Mouse (Mus musculus): ENCODE data around the gene Calm1. TPM values are rescaled to one million over a fixed set of nuclear protein-coding genes. Genes with fewer than 3 reads are reported as not detected.
"Not testable (repeated sequence)": the region's sequence is repeated elsewhere in the genome, so short reads cannot be mapped to it uniquely, and the experiment has no call there.

Gene Calm1
- polyA plus RNA-seq, 1 experiment from 2014 or later = 1,668 TPM

- Histone ChIP-seq H3K36me3 (ENCODE audit: control insufficient read depth, insufficient read depth, low read length) (no peaks in the 10 kb centered on the region), H3K4me1 (ENCODE audit: control insufficient read depth, insufficient read depth, low read length) (0 out of 2 replicates have a peak, but pooled peaks cover 3% of the 10 kb centered on the region), H3K4me3 (ENCODE audit: low read depth, low read length) (0 out of 2 replicates have a peak overlapping the region, but pooled peaks have one; percentile 6), H3K4me2 (replicated peaks; ENCODE audit: low read depth, low read length) (peak overlapping the region; percentile 41), H3K9ac (replicated peaks; ENCODE audit: low read depth, low read length) (peak overlapping the region; percentile 33; the same call in 1 of the 2 replicates), H3K27ac (ENCODE audit: low read length) (no peak overlapping the region; the same call in 1 of the 2 replicates), H3K27me3 (ENCODE audit: control insufficient read depth, insufficient read depth, low read length) (no peaks in the 10 kb centered on the region), H3K9me3 (ENCODE audit: control insufficient read depth, low read depth, low read length) (no peaks in the 10 kb centered on the region)
- ATAC-seq (ENCODE audit: insufficient number of reproducible peaks, insufficient read depth, low FRiP score, low read depth) = peak; percentile 68
- WGBS = 14% methylated on average over 28 of the region's 28 CpGs
Observed at GRCm38 (mm10) chr12:100167931-100168871, 31.0 kb upstream of the Calm1 start.

- no peaks in the 10 kb centered on the region for H3K27me3 ChIP-seq (ENCODE audit: control insufficient read depth, insufficient read depth, low read length)
- no peak overlapping the region for H3K27ac ChIP-seq (ENCODE audit: low read length)
- no peak overlapping the region for H3K9ac ChIP-seq (replicated peaks; ENCODE audit: low read depth, low read length)
- no peaks in the 10 kb centered on the region for H3K9me3 ChIP-seq (ENCODE audit: control insufficient read depth, low read depth, low read length)
- no peak overlapping the region for H3K4me2 ChIP-seq (replicated peaks; ENCODE audit: low read depth, low read length)
- 0 out of 2 replicates have a peak, but pooled peaks cover 3% of the 10 kb centered on the region for H3K4me1 ChIP-seq (ENCODE audit: control insufficient read depth, insufficient read depth, low read length)
- no peak for ATAC-seq (ENCODE audit: insufficient number of reproducible peaks, insufficient read depth, low FRiP score, low read depth)
- WGBS = 53% methylated on average over 7 of the region's 7 CpGs
- H3K36me3 ChIP-seq (ENCODE audit: control insufficient read depth, insufficient read depth, low read length) = no peaks in the 10 kb centered on the region
- H3K4me3 ChIP-seq (ENCODE audit: low read depth, low read length) = no peak overlapping the region
Observed at GRCm38 (mm10) chr12:100172481-100172880, 26.8 kb upstream of the Calm1 start.

DNA sequence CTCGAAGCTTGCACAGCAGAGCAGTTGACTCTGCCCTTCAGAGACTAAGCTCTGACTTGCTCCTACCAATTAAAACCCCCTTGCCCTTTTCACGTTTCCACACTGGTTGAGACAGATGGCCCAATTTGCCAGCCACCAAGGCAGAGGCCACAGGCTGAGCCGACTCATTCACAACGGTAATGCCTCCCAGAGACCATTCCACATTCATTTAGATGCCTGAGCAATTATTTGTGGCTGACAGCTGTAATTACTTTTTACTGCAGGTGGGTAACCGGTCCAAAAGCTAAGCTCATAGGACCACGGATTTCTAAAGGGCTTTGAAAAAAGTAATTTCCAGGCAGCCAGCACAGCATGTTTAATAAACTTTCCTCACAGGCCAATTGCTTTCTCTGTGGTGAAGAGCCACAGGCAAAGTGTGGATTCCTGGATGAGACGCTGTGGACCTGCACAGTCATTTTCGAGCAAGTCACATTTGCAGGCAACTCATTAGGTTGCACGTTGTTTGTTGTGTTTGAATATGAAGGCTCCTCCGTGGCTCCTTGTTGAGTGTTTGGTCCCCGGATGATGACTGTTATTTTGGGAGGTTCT lies 22.7 kb upstream of the Calm1 start:
- Histone ChIP-seq H3K27me3 (ENCODE audit: control insufficient read depth, insufficient read depth, low read length) (no peaks in the 10 kb centered on the region), H3K4me3 (ENCODE audit: low read depth, low read length) (no peak overlapping the region), H3K36me3 (ENCODE audit: control insufficient read depth, insufficient read depth, low read length) (no peaks in the 10 kb centered on the region), H3K4me2 (replicated peaks; ENCODE audit: low read depth, low read length) (no peak overlapping the region), H3K4me1 (ENCODE audit: control insufficient read depth, insufficient read depth, low read length) (no peaks in the 10 kb centered on the region), H3K27ac (ENCODE audit: low read length) (no peak overlapping the region), H3K9ac (replicated peaks; ENCODE audit: low read depth, low read length) (no peak overlapping the region), H3K9me3 (ENCODE audit: control insufficient read depth, low read depth, low read length) (no peaks in the 10 kb centered on the region)
- ATAC-seq (ENCODE audit: insufficient number of reproducible peaks, insufficient read depth, low FRiP score, low read depth) = no peak
- WGBS = 58% methylated on average over 11 of the region's 11 CpGs

GRCm38 (mm10) chr12:100178898-100179440 lies 20.3 kb upstream of the Calm1 start:
- Histone ChIP-seq H3K4me3 (ENCODE audit: low read depth, low read length) (no peak overlapping the region), H3K4me2 (replicated peaks; ENCODE audit: low read depth, low read length) (no peak overlapping the region), H3K9me3 (ENCODE audit: control insufficient read depth, low read depth, low read length) (no peaks in the 10 kb centered on the region), H3K4me1 (ENCODE audit: control insufficient read depth, insufficient read depth, low read length) (no peaks in the 10 kb centered on the region), H3K27ac (ENCODE audit: low read length) (no peak overlapping the region), H3K36me3 (ENCODE audit: control insufficient read depth, insufficient read depth, low read length) (no peaks in the 10 kb centered on the region), H3K27me3 (ENCODE audit: control insufficient read depth, insufficient read depth, low read length) (no peaks in the 10 kb centered on the region), H3K9ac (replicated peaks; ENCODE audit: low read depth, low read length) (no peak overlapping the region)
- WGBS = 52% methylated on average over 6 of the region's 6 CpGs
- ATAC-seq (ENCODE audit: insufficient number of reproducible peaks, insufficient read depth, low FRiP score, low read depth) = no peak

DNA sequence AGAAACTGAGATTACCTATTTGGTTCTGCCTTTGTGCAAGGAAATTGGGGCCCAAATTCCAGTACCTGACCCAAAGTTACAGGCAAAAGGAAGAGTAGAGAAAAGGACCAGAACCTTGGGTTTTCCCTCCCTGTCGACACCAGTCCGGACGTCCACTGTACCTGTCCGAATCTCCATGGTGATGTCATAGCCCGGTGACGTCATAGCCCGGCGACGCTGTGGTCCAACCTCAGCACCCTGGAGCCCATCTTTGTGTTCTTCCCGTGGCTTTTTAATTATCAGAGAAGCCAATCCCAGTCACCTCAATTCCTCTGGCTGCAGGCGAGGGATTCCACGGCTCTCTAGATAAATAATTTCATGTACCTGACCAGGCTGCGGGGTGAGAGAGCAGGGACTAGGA lies 18.4 kb upstream of the Calm1 start:
- Histone ChIP-seq H3K36me3 (ENCODE audit: control insufficient read depth, insufficient read depth, low read length) (no peaks in the 10 kb centered on the region), H3K4me3 (ENCODE audit: low read depth, low read length) (no peak overlapping the region), H3K4me1 (ENCODE audit: control insufficient read depth, insufficient read depth, low read length) (no peaks in the 10 kb centered on the region), H3K27me3 (ENCODE audit: control insufficient read depth, insufficient read depth, low read length) (no peaks in the 10 kb centered on the region), H3K4me2 (replicated peaks; ENCODE audit: low read depth, low read length) (no peak overlapping the region), H3K9me3 (ENCODE audit: control insufficient read depth, low read depth, low read length) (no peaks in the 10 kb centered on the region), H3K27ac (ENCODE audit: low read length) (no peak overlapping the region), H3K9ac (replicated peaks; ENCODE audit: low read depth, low read length) (no peak overlapping the region)
- WGBS = 82% methylated on average over 13 of the region's 13 CpGs
- ATAC-seq (ENCODE audit: insufficient number of reproducible peaks, insufficient read depth, low FRiP score, low read depth) = no peak

DNA sequence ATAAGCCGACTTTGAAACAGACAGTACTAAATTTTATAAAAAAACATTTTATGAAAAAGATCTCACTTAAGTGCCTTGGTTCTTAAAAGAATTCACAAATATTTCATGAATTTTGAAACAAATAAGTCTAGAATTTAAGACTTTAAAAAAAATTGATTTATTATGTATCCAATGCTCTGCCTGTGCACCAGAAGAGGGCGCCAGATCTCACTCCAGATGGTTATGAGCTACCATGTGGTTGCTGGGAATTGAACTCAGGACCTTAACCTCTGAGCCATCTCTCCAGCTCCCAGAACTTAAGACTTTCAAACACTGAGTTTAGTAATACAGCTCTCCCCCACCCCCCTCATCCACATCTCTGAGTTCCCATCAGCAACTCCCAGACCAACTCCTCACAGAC lies 16.6 kb upstream of the Calm1 start:
- 76% methylated on average over 2 of the region's 2 CpGs for WGBS
- no peaks in the 10 kb centered on the region for H3K27me3 ChIP-seq (ENCODE audit: control insufficient read depth, insufficient read depth, low read length)
- no peaks in the 10 kb centered on the region for H3K36me3 ChIP-seq (ENCODE audit: control insufficient read depth, insufficient read depth, low read length)
- H3K4me3 ChIP-seq (ENCODE audit: low read depth, low read length) = no peak overlapping the region
- H3K4me2 ChIP-seq (replicated peaks; ENCODE audit: low read depth, low read length) = no peak overlapping the region
- ATAC-seq (ENCODE audit: insufficient number of reproducible peaks, insufficient read depth, low FRiP score, low read depth) = no peak
- no peak overlapping the region for H3K9ac ChIP-seq (replicated peaks; ENCODE audit: low read depth, low read length)
- H3K9me3 ChIP-seq (ENCODE audit: control insufficient read depth, low read depth, low read length) = no peaks in the 10 kb centered on the region
- no peak overlapping the region for H3K27ac ChIP-seq (ENCODE audit: low read length)
- H3K4me1 ChIP-seq (ENCODE audit: control insufficient read depth, insufficient read depth, low read length) = 0 out of 2 replicates have a peak, but pooled peaks cover 3% of the 10 kb centered on the region

DNA sequence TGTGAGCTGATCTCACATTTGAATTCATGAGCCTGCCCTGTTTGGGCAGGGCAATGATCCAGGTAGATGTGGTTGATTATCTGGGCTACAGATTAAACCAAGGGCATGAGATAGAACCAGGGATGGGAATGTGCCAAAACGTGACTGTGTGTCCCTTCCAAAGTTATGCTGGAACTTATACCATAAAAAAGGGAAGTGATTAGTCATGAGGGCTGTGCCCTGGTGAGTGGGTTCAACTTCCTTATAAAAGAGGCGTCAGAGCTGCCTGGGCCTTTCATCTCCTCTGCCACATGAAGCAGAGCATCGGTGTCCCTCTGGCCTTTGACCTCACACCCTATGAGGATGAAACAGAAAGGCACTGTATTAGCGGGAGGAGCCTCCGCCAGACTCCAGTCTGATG lies 15.3 kb upstream of the Calm1 start:
- H3K27ac ChIP-seq (ENCODE audit: low read length) = no peak overlapping the region
- 0 out of 2 replicates have a peak, but pooled peaks cover 3% of the 10 kb centered on the region for H3K4me1 ChIP-seq (ENCODE audit: control insufficient read depth, insufficient read depth, low read length)
- no peak overlapping the region for H3K4me2 ChIP-seq (replicated peaks; ENCODE audit: low read depth, low read length)
- no peaks in the 10 kb centered on the region for H3K9me3 ChIP-seq (ENCODE audit: control insufficient read depth, low read depth, low read length)
- no peaks in the 10 kb centered on the region for H3K27me3 ChIP-seq (ENCODE audit: control insufficient read depth, insufficient read depth, low read length)
- no peak overlapping the region for H3K9ac ChIP-seq (replicated peaks; ENCODE audit: low read depth, low read length)
- no peak overlapping the region for H3K4me3 ChIP-seq (ENCODE audit: low read depth, low read length)
- H3K36me3 ChIP-seq (ENCODE audit: control insufficient read depth, insufficient read depth, low read length) = no peaks in the 10 kb centered on the region
- WGBS = 65% methylated on average over 5 of the region's 5 CpGs
- no peak for ATAC-seq (ENCODE audit: insufficient number of reproducible peaks, insufficient read depth, low FRiP score, low read depth)

DNA sequence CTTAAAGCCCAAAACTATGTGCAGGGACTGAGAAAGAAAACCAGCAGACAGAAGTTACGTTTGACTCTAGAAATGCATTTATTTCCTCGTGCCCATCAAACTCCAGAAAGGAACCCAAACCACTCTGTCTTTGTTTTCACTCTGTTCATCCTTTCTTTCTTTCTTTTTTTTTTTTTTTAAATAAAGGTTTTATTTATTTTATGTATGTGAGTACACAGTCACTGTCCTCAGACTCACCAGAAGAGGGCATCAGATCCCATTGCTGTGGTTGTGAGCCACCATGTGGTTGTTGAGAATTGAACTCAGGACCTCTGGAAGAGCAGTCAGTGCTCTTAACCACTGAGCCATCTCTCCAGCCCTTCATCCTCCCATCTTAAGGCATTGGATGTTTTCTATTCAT lies 14.3 kb upstream of the Calm1 start:
- not testable (repeated sequence) for H3K4me1 ChIP-seq (ENCODE audit: control insufficient read depth, insufficient read depth, low read length); H3K27ac ChIP-seq (ENCODE audit: low read length); H3K4me2 ChIP-seq (replicated peaks; ENCODE audit: low read depth, low read length); H3K4me3 ChIP-seq (ENCODE audit: low read depth, low read length); ATAC-seq (ENCODE audit: insufficient number of reproducible peaks, insufficient read depth, low FRiP score, low read depth); H3K36me3 ChIP-seq (ENCODE audit: control insufficient read depth, insufficient read depth, low read length); H3K9ac ChIP-seq (replicated peaks; ENCODE audit: low read depth, low read length); H3K27me3 ChIP-seq (ENCODE audit: control insufficient read depth, insufficient read depth, low read length); H3K9me3 ChIP-seq (ENCODE audit: control insufficient read depth, low read depth, low read length)
- WGBS = 88% methylated on average over 2 of the region's 2 CpGs

Measured in stomach, embryonic 14.5 days (tissue).